In genomic region chr9:123531234-123531633, GRCm38 (mm10) we compare ENCODE assay signal across 8 mouse cellular contexts. TPM values are rescaled to one million over a fixed set of nuclear protein-coding genes. Genes with fewer than 3 reads are reported as not detected.
A peak's percentile ranks its signal among the peaks of the same experiment; 100 is the strongest.
DNase-seq lines count a peak whose midpoint lies in the region; ATAC-seq lines count a peak whose summit lies in the region.

No protein-coding gene starts in this region.

- no peak for DNase-seq in kidney, adult 11 months
- DNase-seq in embryonic facial prominence, embryonic 14.5 days (ENCODE audit: low spot score): no peak
- DNase-seq in induced T-regulatory cell, adult 2 months (ENCODE audit: low read depth): peak; percentile 53
- DNase-seq in midbrain, embryonic 14.5 days: no peak
- no peak for DNase-seq in embryo, embryonic 10.5 days (ENCODE audit: low spot score)
- no peak for DNase-seq in thymus, adult 18-20 months

- no peaks in the 10 kb centered on the region for H3K9me3 ChIP-seq in kidney, embryonic 14.5 days (ENCODE audit: control insufficient read depth, low read length)
- H3K9me3 ChIP-seq in embryonic facial prominence, embryonic 14.5 days (ENCODE audit: control insufficient read depth, low read length): no peaks in the 10 kb centered on the region
- no peaks in the 10 kb centered on the region for H3K9me3 ChIP-seq in midbrain, embryonic 14.5 days (ENCODE audit: control insufficient read depth, low read length)

- H3K4me1 ChIP-seq in kidney, embryonic 14.5 days (ENCODE audit: control insufficient read depth, insufficient read depth, low read length): peaks cover 19% of the 10 kb centered on the region
- H3K4me1 ChIP-seq in embryonic facial prominence, embryonic 14.5 days (ENCODE audit: control insufficient read depth, insufficient read depth, low read length): peaks cover 30% of the 10 kb centered on the region
- H3K4me1 ChIP-seq in midbrain, embryonic 14.5 days (ENCODE audit: control insufficient read depth, insufficient read depth, low read length): peaks cover 25% of the 10 kb centered on the region

- H3K9ac ChIP-seq in kidney, embryonic 14.5 days (ENCODE audit: low read depth, low read length): no peak overlapping the region
- H3K9ac ChIP-seq in embryonic facial prominence, embryonic 14.5 days (ENCODE audit: low read depth, low read length): peak overlapping the region; percentile 87; the same call in 1 of the 2 replicates
- H3K9ac ChIP-seq in midbrain, embryonic 14.5 days (replicated peaks; ENCODE audit: low read length): no peak overlapping the region

- H3K4me3 ChIP-seq in kidney, embryonic 14.5 days (ENCODE audit: low read length): peak overlapping the region; percentile 96; the same call in 1 of the 2 replicates
- peak overlapping the region; percentile 60 for H3K4me3 ChIP-seq in embryonic facial prominence, embryonic 14.5 days (ENCODE audit: low read depth, low read length)
- H3K4me3 ChIP-seq in midbrain, embryonic 14.5 days (replicated peaks; ENCODE audit: low read depth, low read length): 0 out of 2 replicates have a peak overlapping the region, but pooled peaks have one; percentile 89

- H3K27ac ChIP-seq in kidney, embryonic 14.5 days (ENCODE audit: low read depth, low read length): no peak overlapping the region
- no peak overlapping the region; the same call in 1 of the 2 replicates for H3K27ac ChIP-seq in embryonic facial prominence, embryonic 14.5 days (replicated peaks; ENCODE audit: low read depth, low read length)
- H3K27ac ChIP-seq in midbrain, embryonic 14.5 days (replicated peaks; ENCODE audit: low read depth, low read length): no peak overlapping the region

- H3K27me3 ChIP-seq in kidney, embryonic 14.5 days (ENCODE audit: control insufficient read depth, insufficient read depth, low read length): no peaks in the 10 kb centered on the region
- no peaks in the 10 kb centered on the region for H3K27me3 ChIP-seq in embryonic facial prominence, embryonic 14.5 days (replicated peaks; ENCODE audit: control insufficient read depth, insufficient read depth, low read length)
- no peaks in the 10 kb centered on the region for H3K27me3 ChIP-seq in midbrain, embryonic 14.5 days (ENCODE audit: control insufficient read depth, insufficient read depth, low read length)

- H3K36me3 ChIP-seq in kidney, embryonic 14.5 days (ENCODE audit: control insufficient read depth, insufficient read depth, low read length): 0 out of 2 replicates have a peak, but pooled peaks cover 2% of the 10 kb centered on the region
- H3K36me3 ChIP-seq in embryonic facial prominence, embryonic 14.5 days (ENCODE audit: control insufficient read depth, insufficient read depth, low read length): 0 out of 2 replicates have a peak, but pooled peaks cover 5% of the 10 kb centered on the region
- H3K36me3 ChIP-seq in midbrain, embryonic 14.5 days (ENCODE audit: control insufficient read depth, insufficient read depth, low read length): 0 out of 2 replicates have a peak, but pooled peaks cover 2% of the 10 kb centered on the region

- peak overlapping the region; percentile 71 for H3K4me2 ChIP-seq in kidney, embryonic 14.5 days (replicated peaks; ENCODE audit: low read depth, low read length)
- H3K4me2 ChIP-seq in embryonic facial prominence, embryonic 14.5 days (ENCODE audit: low read depth, low read length): peak overlapping the region; percentile 65
- H3K4me2 ChIP-seq in midbrain, embryonic 14.5 days (ENCODE audit: low read length): peak overlapping the region; percentile 70

- ATAC-seq in kidney, embryonic 14.5 days (ENCODE audit: low FRiP score, low TSS enrichment): no peak
- no peak for ATAC-seq in embryonic facial prominence, embryonic 14.5 days (ENCODE audit: low read depth)
- no peak for ATAC-seq in midbrain, embryonic 14.5 days (ENCODE audit: low FRiP score, low TSS enrichment)
- ATAC-seq in frontal cortex, adult (ENCODE audit: low TSS enrichment): no peak

RNA-seq across cellular contexts. Expression of gene Sacm1l, which starts 1.7 kb away (rescaled TPM):
- 37.5 and 56.3 TPM in 2 replicates for polyA plus RNA-seq in kidney, embryonic 14.5 days (2014; fragmentation: Nextera tagmentation; extraction: Ambion mirVana)
- polyA plus RNA-seq in embryonic facial prominence, embryonic 14.5 days (2014; fragmentation: Nextera tagmentation; extraction: Ambion mirVana): 52.2 and 53.3 TPM in 2 replicates
- polyA plus RNA-seq in midbrain, embryonic 14.5 days (2014; fragmentation: Nextera tagmentation; extraction: Ambion mirVana): 50.4 and 57.0 TPM in 2 replicates

RNA-seq across cellular contexts. Expression of gene Limd1, which starts 52.7 kb away (rescaled TPM):
- polyA plus RNA-seq in kidney, embryonic 14.5 days (2014; fragmentation: Nextera tagmentation; extraction: Ambion mirVana): 36.7 and 55.9 TPM in 2 replicates
- 54.0 and 56.5 TPM in 2 replicates for polyA plus RNA-seq in embryonic facial prominence, embryonic 14.5 days (2014; fragmentation: Nextera tagmentation; extraction: Ambion mirVana)
- 11.8 and 16.4 TPM in 2 replicates for polyA plus RNA-seq in midbrain, embryonic 14.5 days (2014; fragmentation: Nextera tagmentation; extraction: Ambion mirVana)
